Mouse (Mus musculus): ENCODE measurements at regions not wholly inside any gene's neighbourhood (a gene's known extent, or its start where the extent isn't known, plus 50 kb on each side); places are given as distances from the start of the nearest gene placed in this dataset.
A peak's percentile ranks its signal among the peaks of the same experiment; 100 is the strongest.

DNA sequence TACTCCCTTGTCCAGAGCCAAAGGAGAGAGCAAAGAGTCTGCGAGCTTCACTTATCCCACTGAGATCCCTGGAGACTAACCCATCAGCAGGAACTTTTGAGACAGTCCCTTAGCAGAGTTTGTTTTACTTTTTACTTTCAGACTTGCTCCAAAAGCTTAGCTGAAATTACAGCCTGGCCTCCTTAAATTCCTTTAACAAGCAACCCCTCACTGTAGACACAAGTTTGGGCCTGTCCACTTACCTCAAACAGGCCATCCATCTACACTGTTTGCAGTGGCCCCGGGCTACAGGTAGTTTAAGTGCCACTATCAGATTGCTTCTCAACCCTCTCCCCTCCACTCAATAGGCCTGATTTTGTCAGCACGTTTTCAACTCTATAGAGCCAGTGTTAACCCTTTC, 291.5 kb upstream of the Tnp1 start:
- peaks cover 9% of the 10 kb centered on the region; the same call in 1 of the 2 replicates for H3K4me1 ChIP-seq
- H3K4me2 ChIP-seq (replicated peaks) = no peak overlapping the region
- H3K36me3 ChIP-seq = no peaks in the 10 kb centered on the region
- H3K27ac ChIP-seq (replicated peaks) = peak overlapping the region; percentile 52; the same call in 1 of the 2 replicates
- no peak overlapping the region for H3K9ac ChIP-seq
- H3K9me3 ChIP-seq (replicated peaks) = no peaks in the 10 kb centered on the region
- no peak overlapping the region for H3K4me3 ChIP-seq (replicated peaks)
- ATAC-seq (ENCODE audit: insufficient number of reproducible peaks, low FRiP score, low TSS enrichment, low read depth) = no peak
- H3K27me3 ChIP-seq = no peaks in the 10 kb centered on the region
- WGBS = 11% methylated on average over 3 of the region's 3 CpGs

DNA sequence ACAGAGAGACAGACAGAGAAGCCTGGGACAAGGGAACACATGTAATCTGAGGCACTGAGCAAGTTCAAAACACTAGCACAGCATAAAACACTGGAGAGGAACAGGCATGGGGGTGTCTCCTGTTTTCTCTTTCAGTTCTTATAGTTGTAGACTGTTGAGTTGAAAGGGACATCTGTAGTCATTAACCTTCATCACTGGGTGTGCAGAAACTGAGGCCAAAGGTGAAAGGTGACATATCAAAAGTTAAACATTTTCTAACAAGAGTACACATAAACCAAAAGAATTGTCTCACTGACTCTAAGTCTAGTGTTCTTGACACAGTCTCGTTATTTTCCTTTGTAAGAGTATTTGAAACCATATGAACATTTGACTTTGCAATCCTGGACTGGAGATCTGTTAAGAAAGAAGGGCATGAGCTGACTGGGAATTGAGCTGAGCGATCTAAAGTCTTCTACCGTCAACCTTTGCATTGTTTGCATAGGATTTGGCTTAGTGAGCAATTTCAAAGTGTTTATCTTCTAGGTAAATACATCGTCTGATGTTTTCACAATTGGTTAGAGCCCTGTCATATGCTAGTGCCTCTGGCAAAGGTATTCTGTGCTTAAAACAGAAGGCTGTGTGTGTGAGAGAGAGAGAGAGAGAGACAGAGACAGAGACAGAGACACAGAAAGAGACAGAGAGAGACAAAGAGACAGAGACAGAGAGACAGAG, 284.4 kb upstream of the Tnp1 start:
- no peak overlapping the region for H3K4me2 ChIP-seq (replicated peaks)
- H3K9me3 ChIP-seq (replicated peaks) = no peaks in the 10 kb centered on the region
- H3K4me1 ChIP-seq = peaks cover 11% of the 10 kb centered on the region
- no peak overlapping the region for H3K27ac ChIP-seq (replicated peaks)
- no peaks in the 10 kb centered on the region for H3K27me3 ChIP-seq
- no peak overlapping the region for H3K4me3 ChIP-seq (replicated peaks)
- no peak overlapping the region for H3K9ac ChIP-seq
- ATAC-seq (ENCODE audit: insufficient number of reproducible peaks, low FRiP score, low TSS enrichment, low read depth) = no peak
- 51% methylated on average over 4 of the region's 4 CpGs for WGBS
- H3K36me3 ChIP-seq = no peaks in the 10 kb centered on the region

DNA sequence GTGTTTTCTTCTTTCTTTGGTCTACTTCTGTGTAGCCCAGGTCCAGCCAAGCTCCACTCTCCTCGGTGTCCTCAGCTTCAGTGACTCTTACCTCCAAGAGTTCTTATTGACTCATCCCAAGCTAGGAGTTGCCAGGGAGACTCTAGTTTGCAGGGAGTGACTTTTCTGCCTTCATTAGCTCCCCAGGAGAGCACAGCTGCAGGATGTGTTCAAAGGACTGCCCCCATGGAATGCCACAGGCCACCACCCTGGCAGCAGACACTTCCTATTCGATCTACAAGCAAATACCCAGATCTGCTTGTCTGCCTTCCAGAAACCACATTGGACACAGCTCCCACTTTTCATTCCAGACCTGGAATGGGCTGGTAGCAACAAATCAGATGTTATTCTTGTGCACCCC, 269.6 kb upstream of the Tnp1 start:
- WGBS = 76% methylated on average over 2 of the region's 2 CpGs
- ATAC-seq (ENCODE audit: insufficient number of reproducible peaks, low FRiP score, low TSS enrichment, low read depth) = no peak
- Histone ChIP-seq H3K9me3 (replicated peaks) (0 out of 2 replicates have a peak, but pooled peaks cover 4% of the 10 kb centered on the region), H3K9ac (no peak overlapping the region), H3K4me2 (replicated peaks) (no peak overlapping the region), H3K4me1 (no peaks in the 10 kb centered on the region), H3K4me3 (replicated peaks) (no peak overlapping the region), H3K27me3 (no peaks in the 10 kb centered on the region), H3K27ac (replicated peaks) (no peak overlapping the region), H3K36me3 (no peaks in the 10 kb centered on the region)

DNA sequence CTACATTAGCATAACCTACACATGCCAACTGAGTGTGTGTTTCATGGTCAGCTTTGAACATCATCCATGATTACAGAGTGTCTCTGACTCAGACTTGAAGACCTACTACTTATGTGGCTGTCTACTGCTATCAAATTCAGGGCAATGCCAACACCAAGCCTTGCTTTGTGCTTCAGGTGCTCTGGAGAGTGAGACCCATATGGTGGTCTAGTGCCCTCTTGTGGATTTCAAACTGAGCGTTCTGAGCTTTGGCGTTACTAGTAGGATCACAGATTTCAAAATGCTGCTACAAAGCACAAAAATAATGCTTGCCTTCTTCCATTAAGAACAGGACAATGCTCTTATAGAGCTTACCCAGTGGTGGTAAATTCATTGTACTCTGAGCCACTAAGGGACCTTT, 258.8 kb upstream of the Tnp1 start:
- Histone ChIP-seq H3K4me2 (replicated peaks) (no peak overlapping the region), H3K27ac (replicated peaks) (no peak overlapping the region), H3K4me3 (replicated peaks) (no peak overlapping the region), H3K9me3 (replicated peaks) (no peaks in the 10 kb centered on the region), H3K36me3 (no peaks in the 10 kb centered on the region), H3K4me1 (peaks cover 11% of the 10 kb centered on the region; the same call in 1 of the 2 replicates), H3K9ac (no peak overlapping the region), H3K27me3 (no peaks in the 10 kb centered on the region)
- ATAC-seq (ENCODE audit: insufficient number of reproducible peaks, low FRiP score, low TSS enrichment, low read depth) = no peak
- 54% methylated on average over 2 of the region's 2 CpGs for WGBS

DNA sequence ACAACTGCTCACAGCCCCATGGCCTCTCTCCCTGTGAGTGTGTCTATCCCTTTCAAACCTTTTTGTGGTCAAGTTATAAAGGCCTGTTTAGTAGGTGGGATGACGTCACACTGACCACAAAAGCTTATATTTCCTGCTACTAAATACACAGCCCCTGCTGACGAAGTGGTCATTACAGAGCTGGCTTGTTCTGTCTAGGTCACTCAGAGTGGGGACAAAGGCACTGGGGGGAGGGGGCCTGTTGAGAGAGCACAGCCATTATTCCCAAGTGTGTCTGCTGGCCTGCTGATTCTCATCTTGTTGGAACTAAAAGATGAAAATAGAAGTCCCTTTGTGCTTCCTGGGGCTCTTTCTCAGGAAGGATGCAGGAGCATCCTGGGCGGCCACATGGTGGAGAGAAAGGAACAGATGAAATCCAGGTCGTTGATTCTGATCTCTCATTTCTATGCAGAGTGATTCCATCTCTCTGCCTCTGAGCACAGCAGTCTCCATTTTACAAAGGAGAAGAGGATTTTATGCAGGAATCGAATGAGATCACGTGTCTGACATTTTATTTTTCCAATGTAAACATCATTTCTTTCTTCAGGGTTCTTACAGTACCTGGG, 255.2 kb upstream of the Tnp1 start:
- Histone ChIP-seq H3K27me3 (no peaks in the 10 kb centered on the region), H3K36me3 (no peaks in the 10 kb centered on the region), H3K4me1 (peaks cover 6% of the 10 kb centered on the region; the same call in 1 of the 2 replicates), H3K9me3 (replicated peaks) (no peaks in the 10 kb centered on the region), H3K27ac (replicated peaks) (no peak overlapping the region), H3K4me2 (replicated peaks) (no peak overlapping the region), H3K4me3 (replicated peaks) (no peak overlapping the region), H3K9ac (no peak overlapping the region)
- 49% methylated on average over 6 of the region's 6 CpGs for WGBS
- ATAC-seq (ENCODE audit: insufficient number of reproducible peaks, low FRiP score, low TSS enrichment, low read depth) = no peak

DNA sequence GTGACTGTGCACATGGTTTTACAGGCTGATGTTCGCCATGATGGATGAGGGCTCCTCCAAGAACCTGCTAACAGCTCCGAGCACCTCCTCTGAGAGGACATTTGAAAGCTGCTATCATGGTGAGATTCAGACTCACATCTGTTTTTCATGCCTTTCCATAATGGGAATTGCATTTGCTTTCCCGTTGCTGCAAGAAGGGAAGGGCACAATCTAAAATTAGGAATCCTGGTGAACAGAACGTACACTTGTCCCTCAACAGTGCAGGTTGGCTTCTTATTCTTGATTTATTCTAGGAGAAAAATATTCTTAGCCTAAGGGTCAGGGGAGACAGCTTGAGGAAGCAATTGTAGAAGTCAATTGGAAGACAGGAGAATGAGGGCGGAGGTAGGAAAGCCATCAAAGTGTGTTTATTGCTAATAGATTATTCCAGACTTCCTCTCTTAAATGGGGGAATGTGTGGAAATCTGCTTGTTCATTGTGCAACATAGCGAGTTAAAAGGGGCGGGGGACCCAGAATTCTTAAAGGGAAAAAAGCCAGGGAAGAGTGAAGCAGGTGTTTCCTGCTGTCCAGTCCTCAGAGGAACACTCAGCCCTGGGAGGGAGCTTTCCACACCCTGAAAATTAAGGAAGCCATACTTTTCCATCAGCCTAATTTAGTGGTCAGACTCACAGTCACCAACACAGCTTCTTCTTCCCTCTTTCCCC, 253.5 kb upstream of the Tnp1 start:
- H3K4me2 ChIP-seq (replicated peaks) = no peak overlapping the region
- no peak for ATAC-seq (ENCODE audit: insufficient number of reproducible peaks, low FRiP score, low TSS enrichment, low read depth)
- WGBS = 59% methylated on average over 7 of the region's 7 CpGs
- no peaks in the 10 kb centered on the region for H3K9me3 ChIP-seq (replicated peaks)
- H3K27me3 ChIP-seq = no peaks in the 10 kb centered on the region
- H3K4me1 ChIP-seq = peaks cover 6% of the 10 kb centered on the region; the same call in 1 of the 2 replicates
- no peaks in the 10 kb centered on the region for H3K36me3 ChIP-seq
- H3K27ac ChIP-seq (replicated peaks) = no peak overlapping the region
- no peak overlapping the region for H3K9ac ChIP-seq
- H3K4me3 ChIP-seq (replicated peaks) = no peak overlapping the region

DNA sequence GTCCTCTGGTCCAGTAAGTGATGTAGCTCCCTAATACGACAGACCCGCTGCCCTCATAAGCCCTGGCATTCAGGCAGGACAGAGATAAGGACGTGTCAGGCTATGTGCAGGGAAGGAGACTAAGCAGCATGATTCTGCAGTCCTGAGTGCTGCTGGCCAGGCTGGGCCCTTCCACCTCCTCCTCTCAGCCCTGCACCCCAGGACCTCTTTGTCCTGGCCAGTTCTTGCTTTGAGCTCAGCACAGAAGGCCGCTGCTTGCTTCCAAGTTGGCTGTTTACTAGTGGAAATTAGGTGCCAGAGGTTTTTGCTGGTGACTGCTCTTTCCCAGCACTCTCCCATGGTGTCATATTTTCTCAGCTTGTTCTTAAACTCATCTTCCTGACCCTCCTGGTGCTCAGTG, 249.3 kb upstream of the Tnp1 start:
- H3K9me3 ChIP-seq (replicated peaks) = no peaks in the 10 kb centered on the region
- ATAC-seq (ENCODE audit: insufficient number of reproducible peaks, low FRiP score, low TSS enrichment, low read depth) = no peak
- H3K4me2 ChIP-seq (replicated peaks) = no peak overlapping the region
- H3K27me3 ChIP-seq = no peaks in the 10 kb centered on the region
- H3K36me3 ChIP-seq = no peaks in the 10 kb centered on the region
- no peak overlapping the region for H3K4me3 ChIP-seq (replicated peaks)
- no peak overlapping the region for H3K9ac ChIP-seq
- no peak overlapping the region for H3K27ac ChIP-seq (replicated peaks)
- 77% methylated on average over 4 of the region's 4 CpGs for WGBS
- H3K4me1 ChIP-seq = no peaks in the 10 kb centered on the region

DNA sequence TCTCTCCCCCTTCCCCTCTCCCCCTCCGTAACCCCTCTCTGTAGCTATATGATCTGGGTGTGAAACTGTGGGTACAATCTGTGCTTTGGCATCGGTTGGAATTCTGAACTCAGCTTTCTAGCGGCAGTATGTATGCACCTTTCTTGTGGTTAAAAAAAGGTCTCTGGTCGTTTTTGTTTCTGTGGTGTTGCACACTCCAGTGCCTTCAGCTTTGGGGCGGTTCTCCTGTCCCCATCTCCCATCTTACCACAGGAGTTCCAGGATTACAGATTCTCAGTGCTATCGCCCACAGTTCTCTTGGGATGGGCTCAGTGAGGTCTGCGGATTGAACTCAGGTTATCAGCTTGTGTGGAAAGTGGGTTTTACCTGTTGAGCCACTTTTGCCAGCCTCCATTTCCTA, 248.5 kb upstream of the Tnp1 start:
- no peaks in the 10 kb centered on the region for H3K4me1 ChIP-seq
- no peak for ATAC-seq (ENCODE audit: insufficient number of reproducible peaks, low FRiP score, low TSS enrichment, low read depth)
- H3K4me2 ChIP-seq (replicated peaks) = no peak overlapping the region
- 50% methylated on average over 7 of the region's 7 CpGs for WGBS
- H3K9ac ChIP-seq = no peak overlapping the region
- H3K27me3 ChIP-seq = no peaks in the 10 kb centered on the region
- no peaks in the 10 kb centered on the region for H3K9me3 ChIP-seq (replicated peaks)
- H3K36me3 ChIP-seq = no peaks in the 10 kb centered on the region
- H3K27ac ChIP-seq (replicated peaks) = no peak overlapping the region
- no peak overlapping the region for H3K4me3 ChIP-seq (replicated peaks)

DNA sequence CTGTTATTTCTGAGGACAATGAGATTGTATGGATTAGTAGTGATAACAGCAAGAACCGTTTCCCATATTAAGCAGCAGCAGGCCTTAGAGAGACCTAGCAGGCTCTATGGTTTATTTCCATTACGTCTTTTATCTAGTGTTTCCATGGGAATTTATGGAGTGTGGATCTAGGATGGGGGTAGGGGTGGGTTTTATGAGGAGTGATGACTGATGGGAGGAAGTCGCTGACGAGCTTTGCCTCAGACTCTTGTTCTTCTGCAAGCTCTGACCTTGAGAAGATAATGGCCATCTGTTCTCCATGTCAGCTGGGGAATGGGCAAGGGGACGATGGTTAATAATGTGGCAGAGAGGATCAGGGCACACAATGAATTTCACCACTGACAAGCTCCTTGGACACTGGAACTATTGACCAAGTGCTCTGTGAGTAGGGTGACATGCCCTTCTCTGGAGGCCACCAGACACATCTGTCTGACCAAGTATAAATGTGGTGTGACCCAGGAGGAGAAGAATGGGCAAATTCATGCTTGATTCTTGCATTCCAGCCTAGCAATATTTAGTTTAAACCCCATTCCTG, 243.9 kb upstream of the Tnp1 start:
- no peak overlapping the region for H3K9ac ChIP-seq
- no peaks in the 10 kb centered on the region for H3K36me3 ChIP-seq
- no peak overlapping the region for H3K4me2 ChIP-seq (replicated peaks)
- no peaks in the 10 kb centered on the region for H3K4me1 ChIP-seq
- H3K27me3 ChIP-seq = no peaks in the 10 kb centered on the region
- H3K4me3 ChIP-seq (replicated peaks) = no peak overlapping the region
- 69% methylated on average over 5 of the region's 5 CpGs for WGBS
- no peak for ATAC-seq (ENCODE audit: insufficient number of reproducible peaks, low FRiP score, low TSS enrichment, low read depth)
- no peaks in the 10 kb centered on the region for H3K9me3 ChIP-seq (replicated peaks)
- no peak overlapping the region for H3K27ac ChIP-seq (replicated peaks)

DNA sequence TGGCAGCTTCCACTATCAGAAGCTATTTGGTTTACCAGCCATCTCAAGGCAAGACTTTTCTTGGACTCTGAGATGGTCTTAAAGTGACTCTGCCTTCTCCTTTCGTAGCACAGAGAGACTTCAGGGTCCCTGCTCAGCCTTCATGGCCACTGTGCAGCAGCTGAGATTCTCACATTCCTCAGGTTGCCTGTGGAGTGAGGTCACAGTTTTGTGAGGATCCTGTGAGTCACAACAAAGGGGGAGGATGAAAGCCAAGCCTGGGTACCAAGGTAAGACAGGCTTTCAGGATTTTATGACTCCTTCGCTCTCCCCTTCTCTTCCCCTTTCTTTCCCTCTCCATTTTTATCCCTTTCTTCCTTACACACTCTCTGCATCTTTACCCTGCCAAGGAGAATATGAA, 241.6 kb upstream of the Tnp1 start:
- 85% methylated on average over 2 of the region's 2 CpGs for WGBS
- H3K36me3 ChIP-seq = no peaks in the 10 kb centered on the region
- no peak for ATAC-seq (ENCODE audit: insufficient number of reproducible peaks, low FRiP score, low TSS enrichment, low read depth)

DNA sequence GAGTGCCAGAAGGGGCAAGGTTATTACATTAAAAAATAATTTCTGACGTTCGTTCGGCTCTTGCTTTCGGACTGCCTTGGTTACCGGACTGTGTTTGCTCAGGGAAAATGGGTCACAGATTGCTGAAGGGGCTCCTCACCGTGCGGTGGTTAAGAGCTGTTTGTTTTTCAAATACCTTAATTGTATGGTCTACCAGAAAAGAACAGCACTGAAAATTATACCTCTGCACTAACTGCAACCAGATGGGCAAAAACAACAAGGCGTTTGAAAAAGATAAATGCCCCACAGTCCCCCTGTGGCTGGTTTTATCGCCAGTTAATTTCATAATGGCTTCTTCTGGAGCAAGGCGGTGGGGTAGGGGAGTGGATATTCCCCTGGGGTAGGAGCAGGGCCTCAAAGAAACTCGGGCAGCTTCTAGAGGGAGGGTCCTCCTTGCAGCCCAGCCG, 236.2 kb upstream of the Tnp1 start:
- ATAC-seq (ENCODE audit: insufficient number of reproducible peaks, low FRiP score, low TSS enrichment, low read depth) = peak; percentile 80
- WGBS = 18% methylated on average over 12 of the region's 12 CpGs
- H3K9ac ChIP-seq = no peak overlapping the region

More for the DNA sequence above, 241.6 kb upstream of the Tnp1 start:
- no peaks in the 10 kb centered on the region; the same call in 1 of the 2 replicates for H3K4me1 ChIP-seq
- H3K9ac ChIP-seq = no peak overlapping the region
- H3K4me3 ChIP-seq (replicated peaks) = no peak overlapping the region
- H3K27me3 ChIP-seq = no peaks in the 10 kb centered on the region
- H3K4me2 ChIP-seq (replicated peaks) = no peak overlapping the region
- H3K27ac ChIP-seq (replicated peaks) = no peak overlapping the region
- H3K9me3 ChIP-seq (replicated peaks) = no peaks in the 10 kb centered on the region

More for the DNA sequence above, 236.2 kb upstream of the Tnp1 start:
- no peak overlapping the region; the same call in 1 of the 2 replicates for H3K27ac ChIP-seq (replicated peaks)
- H3K36me3 ChIP-seq = no peaks in the 10 kb centered on the region
- no peaks in the 10 kb centered on the region for H3K9me3 ChIP-seq (replicated peaks)
- H3K4me3 ChIP-seq (replicated peaks) = no peak overlapping the region
- H3K27me3 ChIP-seq = no peaks in the 10 kb centered on the region
- peak overlapping the region; percentile 21 for H3K4me2 ChIP-seq (replicated peaks)
- no peaks in the 10 kb centered on the region; the same call in 1 of the 2 replicates for H3K4me1 ChIP-seq

All from embryonic facial prominence, embryonic 15.5 days (tissue).